Mouse (Mus musculus) midbrain, embryonic 15.5 days (tissue): ENCODE results near the gene Uxs1. TPM values are rescaled to one million over a fixed set of nuclear protein-coding genes. Genes with fewer than 3 reads are reported as not detected.

ENCODE experiments used
- ATAC-seq: fragments of 200-750 bp; cut with Nextera tagmentation; replicated peaks from 2 replicates; pipeline ENCODE4 v1.8.0; 2017; ENCODE audit warnings: moderate TSS enrichment
- H3K27ac ChIP-seq: fragments of 300-500 bp; sonication (generic); 2 replicates; pipeline ENCODE4 v1.5.1; 2015; ENCODE audit warnings: mild to moderate bottlenecking, inconsistent platforms
- H3K27me3 ChIP-seq: fragments of 300-500 bp; sonication (generic); replicated peaks from 2 replicates; pipeline ENCODE4 v1.6.1; 2015; ENCODE audit warnings: inconsistent platforms
- H3K36me3 ChIP-seq: fragments of 300-500 bp; sonication (generic); replicated peaks from 2 replicates; pipeline ENCODE4 v1.6.1; 2015; ENCODE audit warnings: inconsistent platforms
- H3K4me1 ChIP-seq: fragments of 300-500 bp; sonication (generic); 2 replicates; pipeline ENCODE4 v1.6.1; 2015; ENCODE audit warnings: inconsistent platforms
- H3K4me2 ChIP-seq: fragments of 300-500 bp; sonication (generic); 2 replicates; pipeline ENCODE4 v1.6.1; 2015; ENCODE audit warnings: inconsistent platforms, mild to moderate bottlenecking, moderate library complexity
- H3K4me3 ChIP-seq: fragments of 300-500 bp; sonication (generic); 2 replicates; pipeline ENCODE4 v1.5.1; 2015; ENCODE audit warnings: mild to moderate bottlenecking, inconsistent platforms
- H3K9ac ChIP-seq: fragments of 300-500 bp; sonication (generic); 2 replicates; pipeline ENCODE4 v1.6.1; 2015; ENCODE audit warnings: mild to moderate bottlenecking, inconsistent platforms
- H3K9me3 ChIP-seq: fragments of 300-500 bp; sonication (generic); 2 replicates; pipeline ENCODE4 v1.6.1; 2016; ENCODE audit warnings: inconsistent platforms
- WGBS: fragments of 180-500 bp; shearing (Covaris S2); methylation state at CpG from one replicate; pipeline ENCODE4 v1.1.7; 2015; ENCODE audit warnings: mixed read lengths; 5-methylcytosine and 5-hydroxymethylcytosine counted together
- polyA plus RNA-seq: library from polyadenylated mRNA; unstranded; fragments of >200 nt; fragmentation: Nextera tagmentation; extraction: Ambion mirVana; gene quantifications from 2 replicates; pipeline ENCODE4 v1.2.1, GENCODE M21; 2015

Gene Uxs1
- polyA plus RNA-seq, 1 experiment from 2014 or later = 16.4 TPM

GRCm38 (mm10) chr1:43826628-43827001, 985 bp downstream of the Uxs1 start:
- Histone ChIP-seq H3K27ac (peak overlapping the region; percentile 91), H3K9me3 (no peaks in the 10 kb centered on the region), H3K4me2 (peak overlapping the region; percentile 82), H3K36me3 (no peaks in the 10 kb centered on the region), H3K4me1 (peaks cover 26% of the 10 kb centered on the region), H3K27me3 (no peaks in the 10 kb centered on the region), H3K9ac (peak overlapping the region; percentile 69), H3K4me3 (peak overlapping the region; percentile 80)
- WGBS = 0% methylated on average over 3 of the region's 3 CpGs
- no peak for ATAC-seq

GRCm38 (mm10) chr1:43823406-43823805, 4.2 kb downstream of the Uxs1 start:
- 63% methylated on average over 1 of the region's 1 CpGs for WGBS
- H3K9ac ChIP-seq = no peak overlapping the region
- no peak overlapping the region for H3K4me3 ChIP-seq
- no peaks in the 10 kb centered on the region for H3K36me3 ChIP-seq
- no peaks in the 10 kb centered on the region for H3K27me3 ChIP-seq
- H3K9me3 ChIP-seq = no peaks in the 10 kb centered on the region
- no peak overlapping the region for H3K27ac ChIP-seq
- peaks cover 23% of the 10 kb centered on the region for H3K4me1 ChIP-seq
- no peak for ATAC-seq
- H3K4me2 ChIP-seq = no peak overlapping the region

GRCm38 (mm10) chr1:43822586-43822985, 5.0 kb downstream of the Uxs1 start:
- no peaks in the 10 kb centered on the region for H3K9me3 ChIP-seq
- H3K36me3 ChIP-seq = no peaks in the 10 kb centered on the region
- no peak for ATAC-seq
- 82% methylated on average over 5 of the region's 5 CpGs for WGBS
- H3K27me3 ChIP-seq = no peaks in the 10 kb centered on the region
- H3K4me3 ChIP-seq = no peak overlapping the region
- no peak overlapping the region for H3K27ac ChIP-seq
- H3K4me2 ChIP-seq = no peak overlapping the region
- peaks cover 20% of the 10 kb centered on the region for H3K4me1 ChIP-seq
- H3K9ac ChIP-seq = no peak overlapping the region

- Histone ChIP-seq H3K4me1 (peaks cover 20% of the 10 kb centered on the region), H3K4me2 (no peak overlapping the region), H3K27ac (no peak overlapping the region), H3K9me3 (no peaks in the 10 kb centered on the region), H3K9ac (no peak overlapping the region), H3K4me3 (no peak overlapping the region), H3K27me3 (no peaks in the 10 kb centered on the region), H3K36me3 (no peaks in the 10 kb centered on the region)
- 97% methylated on average over 1 of the region's 1 CpGs for WGBS
- no peak for ATAC-seq
Measured at GRCm38 (mm10) chr1:43821804-43822203, 5.8 kb downstream of the Uxs1 start.

- no peak overlapping the region for H3K4me2 ChIP-seq
- H3K9ac ChIP-seq = no peak overlapping the region
- no peaks in the 10 kb centered on the region for H3K36me3 ChIP-seq
- no peak for ATAC-seq
- no peaks in the 10 kb centered on the region for H3K27me3 ChIP-seq
- no peak overlapping the region for H3K4me3 ChIP-seq
- H3K4me1 ChIP-seq = peaks cover 14% of the 10 kb centered on the region
- WGBS = 43% methylated on average over 1 of the region's 1 CpGs
- no peaks in the 10 kb centered on the region for H3K9me3 ChIP-seq
- H3K27ac ChIP-seq = no peak overlapping the region
Measured at GRCm38 (mm10) chr1:43820571-43820970, 7.0 kb downstream of the Uxs1 start.

- no peaks in the 10 kb centered on the region for H3K27me3 ChIP-seq
- H3K9ac ChIP-seq = no peak overlapping the region
- H3K36me3 ChIP-seq = no peaks in the 10 kb centered on the region
- H3K4me2 ChIP-seq = no peak overlapping the region
- no peak overlapping the region for H3K4me3 ChIP-seq
- H3K9me3 ChIP-seq = no peaks in the 10 kb centered on the region
- no peak for ATAC-seq
- WGBS = 93% methylated on average over 2 of the region's 2 CpGs
- H3K4me1 ChIP-seq = peaks cover 5% of the 10 kb centered on the region
- H3K27ac ChIP-seq = no peak overlapping the region
Measured at GRCm38 (mm10) chr1:43819091-43819490, 8.5 kb downstream of the Uxs1 start.

- ATAC-seq = no peak
- 82% methylated on average over 4 of the region's 4 CpGs for WGBS
- no peak overlapping the region for H3K4me2 ChIP-seq
Measured at GRCm38 (mm10) chr1:43818356-43818755, 9.2 kb downstream of the Uxs1 start.

GRCm38 (mm10) chr1:43811764-43812163, 15.8 kb downstream of the Uxs1 start:
- Histone ChIP-seq H3K27me3 (no peaks in the 10 kb centered on the region), H3K4me1 (no peaks in the 10 kb centered on the region), H3K4me2 (no peak overlapping the region), H3K36me3 (no peaks in the 10 kb centered on the region), H3K9ac (no peak overlapping the region), H3K27ac (no peak overlapping the region), H3K4me3 (no peak overlapping the region), H3K9me3 (no peaks in the 10 kb centered on the region)
- WGBS = 100% methylated on average over 1 of the region's 1 CpGs
- ATAC-seq = no peak

More at GRCm38 (mm10) chr1:43818356-43818755, 9.2 kb downstream of the Uxs1 start:
- no peaks in the 10 kb centered on the region for H3K36me3 ChIP-seq
- H3K4me3 ChIP-seq = no peak overlapping the region
- peaks cover 2% of the 10 kb centered on the region for H3K4me1 ChIP-seq
- no peaks in the 10 kb centered on the region for H3K27me3 ChIP-seq
- no peaks in the 10 kb centered on the region for H3K9me3 ChIP-seq
- no peak overlapping the region for H3K27ac ChIP-seq
- H3K9ac ChIP-seq = no peak overlapping the region

GRCm38 (mm10) chr1:43811055-43811454, 16.5 kb downstream of the Uxs1 start:
- no peak overlapping the region for H3K27ac ChIP-seq
- 89% methylated on average over 3 of the region's 3 CpGs for WGBS

GRCm38 (mm10) chr1:43809351-43809750, 18.2 kb downstream of the Uxs1 start:
- Histone ChIP-seq H3K27ac (no peak overlapping the region), H3K9me3 (no peaks in the 10 kb centered on the region), H3K4me3 (no peak overlapping the region), H3K9ac (no peak overlapping the region), H3K4me2 (no peak overlapping the region), H3K27me3 (no peaks in the 10 kb centered on the region), H3K36me3 (no peaks in the 10 kb centered on the region), H3K4me1 (no peaks in the 10 kb centered on the region)
- no peak for ATAC-seq
- WGBS = 80% methylated on average over 2 of the region's 2 CpGs

More at GRCm38 (mm10) chr1:43811055-43811454, 16.5 kb downstream of the Uxs1 start:
- Histone ChIP-seq H3K4me2 (no peak overlapping the region), H3K9ac (no peak overlapping the region), H3K36me3 (no peaks in the 10 kb centered on the region), H3K4me1 (no peaks in the 10 kb centered on the region), H3K27me3 (no peaks in the 10 kb centered on the region), H3K4me3 (no peak overlapping the region), H3K9me3 (no peaks in the 10 kb centered on the region)
- ATAC-seq = no peak

- Histone ChIP-seq H3K4me1 (no peaks in the 10 kb centered on the region), H3K36me3 (peaks cover 4% of the 10 kb centered on the region; the same call in 1 of the 2 replicates), H3K9me3 (no peaks in the 10 kb centered on the region), H3K4me2 (no peak overlapping the region), H3K9ac (no peak overlapping the region), H3K27ac (no peak overlapping the region), H3K27me3 (no peaks in the 10 kb centered on the region), H3K4me3 (no peak overlapping the region)
- ATAC-seq = no peak
- 96% methylated on average over 1 of the region's 1 CpGs for WGBS
Measured at GRCm38 (mm10) chr1:43803906-43804474, 23.6 kb downstream of the Uxs1 start.

- Histone ChIP-seq H3K9ac (no peak overlapping the region), H3K9me3 (no peaks in the 10 kb centered on the region), H3K4me2 (no peak overlapping the region), H3K27me3 (no peaks in the 10 kb centered on the region), H3K27ac (no peak overlapping the region), H3K36me3 (peaks cover 4% of the 10 kb centered on the region; the same call in 1 of the 2 replicates), H3K4me1 (no peaks in the 10 kb centered on the region), H3K4me3 (no peak overlapping the region)
- ATAC-seq = no peak
- 76% methylated on average over 3 of the region's 3 CpGs for WGBS
Measured at GRCm38 (mm10) chr1:43798048-43798447, 29.6 kb downstream of the Uxs1 start.

- no peak overlapping the region for H3K4me3 ChIP-seq
- H3K4me2 ChIP-seq = no peak overlapping the region
- no peaks in the 10 kb centered on the region for H3K9me3 ChIP-seq
- no peak overlapping the region for H3K9ac ChIP-seq
- ATAC-seq = no peak
- no peaks in the 10 kb centered on the region for H3K4me1 ChIP-seq
- H3K27ac ChIP-seq = no peak overlapping the region
- 94% methylated on average over 2 of the region's 2 CpGs for WGBS
- H3K27me3 ChIP-seq = no peaks in the 10 kb centered on the region
- no peaks in the 10 kb centered on the region for H3K36me3 ChIP-seq
Measured at GRCm38 (mm10) chr1:43789765-43790164, 37.8 kb downstream of the Uxs1 start.
